Mouse (Mus musculus): ENCODE data around the gene Cpeb4.

The Cpeb4 gene

GRCm38 (mm10) chr11:31846771-31847468 is 25.1 kb upstream of the Cpeb4 start:
- DNase-seq (ENCODE audit: inconsistent age in 2 of 2, low spot score in 1 of 2): no peak

GRCm38 (mm10) chr11:31847469-31847805 is 24.6 kb upstream of the Cpeb4 start:
- DNase-seq (ENCODE audit: inconsistent age in 2 of 2, low spot score in 1 of 2): no peak

GRCm38 (mm10) chr11:31848725-31849124 is 23.3 kb upstream of the Cpeb4 start:
- no peak for DNase-seq (ENCODE audit: inconsistent age in 2 of 2, low spot score in 1 of 2)

- peak in 1 of 2 experiments; percentile 69 for DNase-seq (ENCODE audit: inconsistent age in 2 of 2, low spot score in 1 of 2)
Observed at GRCm38 (mm10) chr11:31850156-31850775, 21.7 kb upstream of the Cpeb4 start.

- peak; percentile 74 to 91 for DNase-seq (ENCODE audit: inconsistent age in 2 of 2, low spot score in 1 of 2)
Observed at GRCm38 (mm10) chr11:31850995-31851394, 21.0 kb upstream of the Cpeb4 start.

GRCm38 (mm10) chr11:31851702-31852560 is 20.1 kb upstream of the Cpeb4 start:
- no peak for DNase-seq (ENCODE audit: inconsistent age in 2 of 2, low spot score in 1 of 2)

- DNase-seq (ENCODE audit: inconsistent age in 2 of 2, low spot score in 1 of 2): no peak
Observed at GRCm38 (mm10) chr11:31854955-31855354, 17.1 kb upstream of the Cpeb4 start.

GRCm38 (mm10) chr11:31857479-31857878 is 14.5 kb upstream of the Cpeb4 start:
- DNase-seq (ENCODE audit: inconsistent age in 2 of 2, low spot score in 1 of 2): no peak

- no peak for DNase-seq (ENCODE audit: inconsistent age in 2 of 2, low spot score in 1 of 2)
Observed at GRCm38 (mm10) chr11:31861149-31861890, 10.7 kb upstream of the Cpeb4 start.

GRCm38 (mm10) chr11:31867976-31868375 is 4.0 kb upstream of the Cpeb4 start:
- DNase-seq (ENCODE audit: inconsistent age in 2 of 2, low spot score in 1 of 2): no peak

- DNase-seq (ENCODE audit: inconsistent age in 2 of 2, low spot score in 1 of 2): peak; percentile 99
Observed at GRCm38 (mm10) chr11:31870285-31871010, 1.6 kb upstream of the Cpeb4 start.

- peak; percentile 74 to 90 for DNase-seq (ENCODE audit: inconsistent age in 2 of 2, low spot score in 1 of 2)
Observed at GRCm38 (mm10) chr11:31871135-31871541, 873 bp upstream of the Cpeb4 start.

GRCm38 (mm10) chr11:31872546-31873261 is 693 bp downstream of the Cpeb4 start:
- peak; percentile 54 to 84 for DNase-seq (ENCODE audit: inconsistent age in 2 of 2, low spot score in 1 of 2)

- peak in 1 of 2 experiments; percentile 43 for DNase-seq (ENCODE audit: inconsistent age in 2 of 2, low spot score in 1 of 2)
Observed at GRCm38 (mm10) chr11:31874071-31874470, 2.1 kb downstream of the Cpeb4 start.

- peak in 1 of 2 experiments; percentile 62 for DNase-seq (ENCODE audit: inconsistent age in 2 of 2, low spot score in 1 of 2)
Observed at GRCm38 (mm10) chr11:31883671-31884070, 11.7 kb downstream of the Cpeb4 start.

GRCm38 (mm10) chr11:31885765-31886164 is 13.8 kb downstream of the Cpeb4 start:
- DNase-seq (ENCODE audit: inconsistent age in 2 of 2, low spot score in 1 of 2): no peak

- no peak for DNase-seq (ENCODE audit: inconsistent age in 2 of 2, low spot score in 1 of 2)
Observed at GRCm38 (mm10) chr11:31888229-31888628, 16.2 kb downstream of the Cpeb4 start.

- no peak for DNase-seq (ENCODE audit: inconsistent age in 2 of 2, low spot score in 1 of 2)
Observed at GRCm38 (mm10) chr11:31892152-31892551, 20.1 kb downstream of the Cpeb4 start.

GRCm38 (mm10) chr11:31893639-31894038 is 21.6 kb downstream of the Cpeb4 start:
- no peak for DNase-seq (ENCODE audit: inconsistent age in 2 of 2, low spot score in 1 of 2)

Data from adrenal gland, adult (tissue).